Mouse (Mus musculus) layer of hippocampus, adult 18-20 months (tissue): Measurements from ENCODE around the gene Ptprd. TPM values are rescaled to one million over a fixed set of nuclear protein-coding genes. Genes with fewer than 3 reads are reported as not detected.
"Not testable (repeated sequence)": the region's sequence is repeated elsewhere in the genome, so short reads cannot be mapped to it uniquely, and the experiment has no call there.

Experiments
- DNase-seq, 2 experiments: peaks; one replicate each; pipeline ENCODE4 v3.0.0; 2022; ENCODE audit warnings: low spot score in 2 of 2
- total RNA-seq, 2 experiments: library from RNA; stranded (reverse); gene quantifications; 2 replicates each; pipeline ENCODE4 v1.2.3; 2021

The Ptprd gene
- total RNA-seq, 2 experiments from 2014 or later: 138 to 145 TPM

DNA sequence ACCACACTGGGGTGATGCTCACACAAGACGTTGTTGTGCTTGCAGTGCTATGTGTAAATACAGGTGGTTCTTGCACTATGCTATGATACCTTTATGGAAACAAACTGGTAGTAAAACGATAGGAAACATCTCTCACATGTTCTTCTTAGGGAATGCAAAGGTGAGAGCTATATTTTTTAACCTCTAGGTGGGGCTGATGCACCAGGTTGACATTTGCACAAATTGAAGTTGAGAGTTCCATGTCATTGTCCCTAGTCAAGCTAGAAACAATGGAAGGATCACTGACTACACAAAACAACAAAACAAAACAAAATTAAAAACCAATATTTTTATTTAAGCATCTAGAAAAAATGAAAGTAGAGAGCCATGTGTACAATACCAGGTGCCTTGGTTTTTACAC is 250.1 kb downstream of the Ptprd start:
- DNase-seq: peak in 1 of 2 experiments; percentile 49

DNA sequence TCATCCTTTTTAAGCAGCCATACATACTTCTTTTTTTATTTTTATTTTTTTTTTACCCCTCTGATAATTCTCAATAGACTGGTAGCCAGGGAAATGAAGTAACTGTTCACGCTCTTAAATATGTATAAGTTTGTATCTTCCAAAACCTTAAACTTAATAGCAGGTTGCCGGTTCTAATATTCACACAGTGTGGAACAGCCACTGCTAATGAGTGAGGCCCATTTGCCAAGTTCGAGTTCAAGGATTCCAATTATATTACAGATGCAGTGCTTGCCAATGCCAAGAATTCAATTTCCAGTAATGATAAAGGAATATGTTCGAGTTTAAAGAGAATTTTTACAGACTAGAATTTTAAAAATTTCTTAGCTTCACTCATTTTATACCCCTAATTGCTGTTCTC is 322.3 kb downstream of the Ptprd start:
- DNase-seq: no peak

DNA sequence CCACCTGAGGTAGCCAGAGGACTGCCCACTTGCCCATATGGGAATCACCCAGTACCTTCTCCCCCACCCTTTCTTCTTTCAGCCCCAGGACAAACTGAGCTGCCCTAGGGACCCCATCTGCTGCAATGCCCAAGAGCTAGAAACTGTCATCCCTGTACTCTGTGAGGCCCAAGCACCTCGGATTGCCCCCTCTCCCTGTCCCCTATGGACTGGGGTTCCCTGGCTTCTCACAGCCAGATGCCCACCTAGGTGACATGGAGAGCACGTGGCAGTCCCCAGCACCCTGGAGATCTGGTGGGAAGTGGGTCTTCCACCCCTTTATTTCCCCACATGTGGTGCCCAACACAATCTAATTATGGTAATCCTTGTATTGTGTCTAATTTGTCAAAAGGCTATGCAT is 331.5 kb downstream of the Ptprd start:
- no peak for DNase-seq

DNA sequence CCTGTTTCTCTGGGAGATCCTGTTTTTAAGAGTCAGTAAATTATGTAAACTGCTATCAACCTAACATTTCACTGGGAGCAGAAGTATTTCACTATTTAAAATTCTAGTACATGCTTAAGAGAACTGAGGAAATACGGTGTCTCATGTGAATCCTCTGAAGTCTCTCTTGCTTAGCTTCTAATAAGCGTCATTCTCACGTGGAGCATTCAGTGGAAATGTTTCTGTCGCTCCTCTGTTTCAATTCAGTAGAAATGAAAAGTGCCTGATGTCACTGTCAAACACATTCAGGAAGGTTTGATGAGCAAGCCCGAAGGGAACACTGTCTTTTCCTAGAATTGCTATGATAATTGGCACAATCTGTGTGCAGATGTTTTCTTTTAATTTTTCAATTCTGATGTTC is 350.5 kb downstream of the Ptprd start:
- peak in 1 of 2 experiments; percentile 12 for DNase-seq

DNA sequence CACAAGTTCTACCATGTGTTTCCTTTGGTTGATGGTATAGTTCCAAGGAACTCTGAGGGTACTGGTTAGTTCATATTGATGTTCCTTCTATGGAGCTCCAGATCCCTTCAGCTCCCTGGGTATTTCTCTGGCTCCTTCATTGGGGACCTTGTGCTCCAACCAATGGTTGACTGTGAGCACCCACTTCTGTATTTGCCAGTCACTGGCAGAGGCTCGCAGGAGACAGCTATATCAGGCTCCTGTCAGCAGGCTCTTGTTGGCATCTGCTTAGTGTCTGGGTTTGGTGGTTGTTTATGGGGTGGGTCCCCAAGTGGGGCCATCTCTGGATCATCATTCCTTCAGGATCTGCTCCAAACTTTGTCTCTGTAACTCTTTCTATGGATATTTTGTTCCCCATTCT is 414.4 kb downstream of the Ptprd start:
- not testable (repeated sequence) for DNase-seq

DNA sequence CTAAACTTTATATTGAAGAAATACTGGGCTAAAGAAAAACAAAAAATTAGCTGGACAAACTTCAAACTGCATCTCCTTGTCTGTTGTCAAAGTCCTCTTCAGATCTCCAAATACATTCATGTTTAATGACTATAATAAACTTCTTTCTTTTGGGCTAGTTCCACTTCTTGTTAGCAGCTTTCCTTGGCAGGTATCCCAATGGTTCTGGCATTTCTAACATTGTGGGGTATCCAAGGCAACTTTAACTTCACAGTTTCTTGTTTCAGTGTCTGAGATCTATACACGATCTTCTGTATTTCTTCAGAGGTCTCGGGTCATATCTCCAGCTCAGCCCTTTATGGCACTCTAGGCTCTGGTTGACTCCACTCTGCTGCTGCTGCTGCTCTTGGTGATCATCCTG is 434.5 kb downstream of the Ptprd start:
- DNase-seq: no peak

DNA sequence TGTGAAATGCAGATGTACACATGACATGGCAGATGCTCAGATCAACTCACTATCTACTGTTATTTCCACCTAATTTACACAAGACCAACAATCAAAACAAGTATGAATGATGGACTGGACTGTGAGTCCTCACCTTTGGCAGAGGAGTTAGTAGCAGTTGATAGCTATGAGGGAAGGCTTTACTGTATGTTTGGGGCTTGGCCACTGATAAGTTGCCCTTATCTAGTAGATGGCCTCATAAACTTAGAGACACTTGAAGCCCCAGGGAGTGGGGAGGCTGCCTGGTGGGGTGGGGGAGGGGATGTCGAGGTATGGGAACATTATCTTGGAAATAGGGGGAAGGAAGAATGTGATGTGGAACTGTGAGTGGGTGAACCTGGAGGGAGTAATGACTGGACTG is 448.0 kb downstream of the Ptprd start:
- no peak for DNase-seq

DNA sequence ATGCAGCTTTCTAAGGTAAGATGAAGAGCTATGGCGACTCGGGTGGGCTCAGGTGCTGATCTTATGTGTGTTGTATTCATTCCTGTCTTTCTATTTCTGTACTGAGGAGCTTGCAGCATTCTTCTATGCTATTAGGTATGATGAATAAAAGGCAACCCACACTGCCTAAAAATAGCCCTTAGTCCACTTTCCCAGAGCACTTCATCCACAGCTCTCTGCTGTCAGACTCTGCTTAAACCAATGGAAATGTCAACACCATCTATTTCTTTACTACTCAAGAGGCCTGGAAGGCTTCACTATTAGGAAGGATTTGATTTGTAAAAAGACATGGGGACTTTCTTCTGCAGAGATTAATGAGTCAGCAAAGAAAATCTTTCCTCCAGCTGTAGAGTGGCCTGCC is 468.4 kb downstream of the Ptprd start:
- no peak for DNase-seq

DNA sequence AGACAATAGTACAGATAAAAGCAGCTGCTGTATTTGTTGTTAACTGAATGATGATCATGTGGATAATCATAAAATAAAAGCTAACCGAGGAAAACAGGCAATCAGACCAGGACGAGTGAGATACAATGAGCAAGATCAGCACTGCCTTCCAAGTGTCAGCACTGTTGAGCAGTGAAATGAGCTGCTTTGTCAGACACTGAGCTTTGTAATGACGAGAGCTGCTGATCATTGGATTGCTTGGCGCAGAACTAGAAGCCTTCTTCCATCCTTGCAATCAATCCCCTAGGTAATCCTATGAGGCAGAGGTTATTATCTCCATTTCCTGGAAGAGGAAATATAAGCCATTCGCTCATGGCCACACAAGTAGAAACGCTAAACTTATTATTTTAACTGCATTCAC is 489.9 kb downstream of the Ptprd start:
- DNase-seq: no peak

DNA sequence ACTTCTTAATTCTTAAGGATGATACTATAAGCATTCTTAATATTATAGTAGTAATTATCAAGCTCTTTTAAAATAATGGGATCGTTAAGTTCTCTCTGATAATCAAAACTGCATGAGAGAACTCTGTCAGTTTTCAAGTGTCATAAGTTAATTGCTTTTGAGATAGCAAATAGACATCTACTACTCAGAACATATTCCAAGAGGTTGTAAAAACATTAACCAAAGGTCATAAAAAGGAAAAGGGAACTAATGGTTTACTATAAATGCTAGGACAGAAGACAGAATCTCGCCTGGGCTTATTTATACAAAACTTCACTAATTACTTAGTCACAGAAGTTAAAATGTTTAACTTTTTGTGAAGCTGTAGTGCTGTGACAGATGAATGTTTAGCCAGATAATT is 494.0 kb downstream of the Ptprd start:
- no peak for DNase-seq

DNA sequence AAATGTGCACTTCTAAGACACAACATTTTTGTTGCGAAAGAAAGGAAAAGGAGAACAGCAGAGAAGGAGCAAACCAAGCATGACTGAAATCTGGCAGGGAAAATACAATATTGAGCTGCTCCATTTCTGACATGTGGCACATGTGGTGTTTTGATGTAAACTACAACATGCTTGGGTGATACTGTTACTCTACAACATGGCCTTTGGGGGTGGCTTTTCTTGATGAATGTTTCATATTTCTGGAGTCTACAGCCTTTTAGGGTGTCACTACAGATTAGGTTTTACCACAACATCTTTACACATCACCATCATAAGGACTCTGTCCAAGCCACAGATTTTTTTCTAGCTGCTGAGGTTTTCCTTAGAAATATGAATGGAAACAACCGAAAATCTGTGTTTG is 501.5 kb downstream of the Ptprd start:
- peak in 1 of 2 experiments; percentile 21 for DNase-seq

DNA sequence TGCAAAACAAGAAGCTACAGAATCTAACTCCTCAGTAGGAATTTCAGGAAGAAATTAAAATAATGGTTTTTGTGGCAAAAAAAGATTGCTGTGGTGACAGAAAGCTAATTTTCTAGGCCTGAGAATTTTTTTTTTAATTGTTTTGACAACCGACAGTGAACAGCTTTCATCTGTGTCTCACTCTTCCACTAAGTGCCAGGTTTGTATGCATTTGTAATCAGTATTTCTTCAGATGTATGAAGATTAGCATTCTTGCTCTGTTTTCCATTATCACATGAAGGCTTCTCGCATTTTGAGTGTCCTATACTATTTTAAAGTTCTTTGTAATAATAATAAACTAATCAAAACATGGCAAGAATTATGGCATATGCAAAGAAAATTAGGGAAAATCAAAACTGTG is 513.5 kb downstream of the Ptprd start:
- no peak for DNase-seq

DNA sequence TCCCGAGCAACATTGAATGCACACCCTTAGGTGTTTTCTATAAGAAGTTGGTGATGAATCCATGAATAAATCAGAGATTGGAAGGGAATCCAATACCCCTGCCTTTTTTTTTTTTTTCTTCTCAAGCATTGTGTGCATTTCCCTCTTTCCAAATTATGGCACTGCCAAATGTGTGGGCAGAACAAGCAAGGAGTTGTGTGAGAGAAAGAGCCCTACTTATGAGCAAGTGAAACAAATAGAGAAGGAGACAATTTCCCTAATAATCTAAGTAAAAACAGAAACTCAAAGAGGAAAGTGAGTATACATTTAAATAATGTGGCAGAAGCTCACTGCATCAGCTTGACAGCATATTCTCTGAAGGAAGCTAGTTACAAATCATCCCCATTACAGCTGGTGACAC is 536.0 kb downstream of the Ptprd start:
- peak in 1 of 2 experiments; percentile 13 for DNase-seq

DNA sequence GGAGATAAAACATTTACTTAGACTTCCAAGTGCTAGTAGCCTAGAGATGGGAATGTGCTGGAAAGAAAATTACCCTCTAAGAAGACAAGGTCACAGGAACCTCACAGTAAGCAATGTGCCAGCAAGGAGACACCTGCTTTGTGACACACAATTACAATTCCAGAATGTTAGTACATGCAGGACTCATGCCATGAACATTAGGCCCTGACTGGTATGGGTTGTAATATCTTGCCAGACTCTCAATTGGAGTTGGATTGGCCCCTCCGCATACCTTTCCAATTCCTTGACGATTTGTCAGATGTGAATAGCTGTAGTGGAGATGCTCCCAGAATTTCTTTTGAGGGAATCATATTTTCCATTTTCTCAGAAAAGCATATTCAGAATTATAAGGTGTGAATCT is 547.0 kb downstream of the Ptprd start:
- no peak for DNase-seq

DNA sequence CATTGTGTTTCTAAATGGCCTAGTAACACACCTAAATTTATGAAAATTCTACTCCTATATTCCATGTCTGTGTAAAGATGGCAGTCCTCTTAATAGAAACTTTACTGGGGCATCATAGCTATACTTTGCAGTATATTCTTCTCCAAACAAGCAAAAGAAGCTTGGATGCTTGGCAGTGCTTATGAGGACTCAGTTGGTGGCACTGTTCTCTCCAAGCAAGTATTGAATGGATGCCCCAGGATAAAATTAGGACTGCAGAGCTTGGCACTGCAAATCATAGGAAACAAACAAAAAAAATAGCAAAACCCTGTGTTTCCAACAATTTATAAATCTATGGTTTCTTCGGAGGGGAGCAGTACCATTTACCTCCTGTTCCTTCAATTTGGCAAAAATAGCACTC is 549.5 kb downstream of the Ptprd start:
- DNase-seq: no peak

DNA sequence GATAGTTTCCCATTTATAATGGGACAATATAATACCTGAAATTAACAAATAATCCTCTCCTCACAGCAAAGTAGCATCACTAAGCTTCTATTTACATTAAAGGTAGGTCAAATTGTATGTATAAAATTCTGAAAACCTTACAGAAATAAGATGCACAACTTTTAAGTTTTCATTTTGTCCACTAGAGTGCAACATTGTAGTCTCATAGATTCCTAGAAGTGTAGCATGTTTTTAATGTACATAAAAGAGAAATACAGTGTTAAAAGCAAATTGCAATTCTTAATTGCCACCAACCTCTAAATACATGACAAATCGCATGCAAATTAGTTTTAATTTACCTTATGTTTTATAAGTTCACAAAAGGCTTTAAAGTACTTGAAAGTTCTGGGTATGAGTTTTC is 556.1 kb downstream of the Ptprd start:
- no peak for DNase-seq

DNA sequence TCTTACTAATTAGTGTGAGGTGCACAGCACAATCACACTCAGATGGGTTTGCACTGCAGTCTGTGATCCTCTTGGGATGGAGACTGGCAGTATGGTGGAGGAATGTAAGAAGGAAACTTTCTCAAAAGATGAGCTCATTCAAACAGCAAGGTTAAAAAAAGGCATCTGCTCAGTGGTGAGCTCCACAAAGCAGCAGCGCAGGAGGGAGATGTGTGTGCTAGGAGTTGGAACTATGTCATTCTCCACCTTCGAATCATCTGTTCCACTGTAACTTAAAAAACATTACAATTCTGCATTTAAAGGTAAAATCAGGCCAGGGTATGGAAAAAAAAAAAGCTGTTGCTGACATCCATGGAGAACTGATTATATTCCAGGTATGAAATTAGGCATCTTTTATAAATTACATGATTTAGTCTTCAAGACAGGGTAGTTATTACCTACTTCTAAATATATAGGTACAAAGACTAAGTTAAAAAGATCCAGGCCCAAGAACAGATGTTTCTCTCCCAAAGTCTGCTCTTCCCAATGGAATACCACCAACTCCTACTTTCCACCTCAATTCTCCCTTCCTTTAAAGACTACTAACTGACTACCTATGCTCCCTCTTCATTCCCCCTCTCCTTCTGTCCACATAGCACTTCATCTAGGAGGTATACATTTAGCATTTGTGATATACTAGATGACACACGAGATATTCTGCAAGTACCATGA is 562.0 kb downstream of the Ptprd start:
- DNase-seq: peak; percentile 34 to 53

DNA sequence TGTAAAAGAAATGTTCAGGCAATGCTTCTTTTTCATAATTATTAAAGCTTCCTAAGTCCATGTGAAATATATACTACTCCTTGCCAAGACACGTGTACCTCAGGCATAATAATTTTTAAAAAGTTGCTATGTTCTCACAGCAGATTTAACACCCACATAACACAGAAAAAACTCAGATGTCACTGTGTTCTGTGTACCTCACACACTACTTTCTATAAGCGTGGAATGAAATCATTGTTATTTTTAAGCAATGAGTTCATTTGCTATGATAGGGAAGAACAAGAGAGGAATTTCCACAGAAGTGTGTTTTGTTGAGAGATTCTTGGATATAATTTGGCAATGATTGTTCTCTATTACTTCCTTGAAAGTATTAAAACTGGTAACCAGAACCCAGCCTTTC is 562.9 kb downstream of the Ptprd start:
- DNase-seq: peak in 1 of 2 experiments; percentile 55

DNA sequence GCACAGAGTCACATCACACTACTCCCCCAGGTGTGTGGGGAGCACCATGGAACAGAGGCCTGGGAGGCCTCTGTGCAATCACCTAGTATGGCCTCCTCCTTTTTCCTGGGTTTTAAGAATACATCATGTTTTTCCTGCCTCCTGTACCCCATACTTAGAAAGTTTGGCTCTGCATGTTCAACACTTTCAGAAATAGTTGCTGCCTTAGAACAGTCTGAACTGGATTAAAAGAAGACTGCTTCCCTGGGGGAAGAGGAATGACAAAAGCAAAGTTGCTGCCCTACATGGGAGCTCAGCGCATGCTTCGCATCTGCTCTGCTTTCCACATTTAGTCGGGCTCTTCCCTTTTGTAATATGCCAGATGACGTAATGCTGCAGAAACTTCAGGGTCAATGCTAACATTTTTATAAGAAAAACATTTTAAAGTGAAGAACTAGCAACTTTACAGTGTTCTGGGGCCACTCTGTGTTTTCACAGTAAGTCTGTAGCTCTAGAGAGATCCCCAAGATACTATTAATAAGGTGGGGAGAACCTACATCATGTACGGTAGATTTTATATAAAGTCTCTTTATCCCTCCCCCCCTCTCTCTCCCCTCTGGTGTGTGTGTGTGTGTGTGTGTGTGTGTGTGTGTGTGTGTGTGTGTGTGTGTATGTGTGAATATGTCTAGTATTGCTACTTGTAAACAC is 564.2 kb downstream of the Ptprd start:
- DNase-seq: peak in 1 of 2 experiments; percentile 56

DNA sequence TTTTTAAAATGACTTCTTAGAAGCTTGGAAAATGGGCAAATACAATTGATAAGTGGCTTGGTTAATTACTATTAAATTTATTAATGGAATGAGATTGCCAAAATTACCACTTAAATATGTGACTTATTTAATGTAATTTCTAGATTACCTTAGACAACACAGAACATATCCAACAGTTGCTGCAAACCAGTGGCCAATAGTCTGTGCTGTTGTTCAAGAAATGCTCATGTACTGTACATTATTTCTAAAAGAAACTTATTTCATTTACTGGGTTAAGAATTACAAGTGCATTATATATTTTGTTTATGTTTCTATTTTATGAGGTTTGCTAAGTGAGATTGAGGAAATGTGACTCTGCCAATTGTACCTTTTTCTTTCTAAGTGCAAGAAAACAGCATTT is 567.3 kb downstream of the Ptprd start:
- DNase-seq: peak in 1 of 2 experiments; percentile 58

DNA sequence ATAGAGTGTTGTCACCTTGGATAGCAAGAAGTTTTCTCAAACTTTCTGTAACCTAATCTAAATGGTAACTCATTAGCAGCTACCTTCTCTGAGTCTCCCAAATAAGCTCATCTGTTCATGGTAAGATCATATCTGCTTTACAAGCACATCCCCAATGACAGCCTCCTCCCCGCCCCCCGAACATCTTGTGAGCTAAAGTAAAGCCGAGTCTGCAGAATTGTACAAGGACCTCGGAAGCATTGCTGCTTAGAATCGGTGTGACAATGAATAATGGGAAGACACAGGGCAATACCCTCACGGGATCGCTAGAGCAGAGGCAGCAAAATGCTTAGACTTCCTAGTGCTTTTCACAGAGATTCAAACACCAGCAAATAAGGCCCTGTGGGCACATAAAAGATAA is 571.7 kb downstream of the Ptprd start:
- peak in 1 of 2 experiments; percentile 45 for DNase-seq

DNA sequence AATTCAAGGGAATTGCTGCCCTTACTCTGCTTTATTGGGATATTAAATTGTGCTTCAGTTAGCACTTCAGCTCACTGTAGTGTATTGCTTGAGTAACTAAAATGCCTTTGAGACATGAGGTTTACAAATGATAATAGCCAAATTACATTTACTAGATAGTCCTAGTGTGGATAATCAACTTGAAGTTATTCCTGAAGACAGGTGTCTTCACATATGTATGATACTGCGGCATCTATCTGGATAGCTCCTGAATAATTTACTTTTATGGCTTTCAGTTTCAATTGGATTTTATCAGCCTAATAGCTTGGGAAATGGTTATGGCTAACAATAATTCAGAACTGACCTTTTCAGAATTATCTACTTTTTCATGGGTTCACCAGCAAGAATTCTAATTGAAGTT is 598.6 kb downstream of the Ptprd start:
- DNase-seq: no peak

DNA sequence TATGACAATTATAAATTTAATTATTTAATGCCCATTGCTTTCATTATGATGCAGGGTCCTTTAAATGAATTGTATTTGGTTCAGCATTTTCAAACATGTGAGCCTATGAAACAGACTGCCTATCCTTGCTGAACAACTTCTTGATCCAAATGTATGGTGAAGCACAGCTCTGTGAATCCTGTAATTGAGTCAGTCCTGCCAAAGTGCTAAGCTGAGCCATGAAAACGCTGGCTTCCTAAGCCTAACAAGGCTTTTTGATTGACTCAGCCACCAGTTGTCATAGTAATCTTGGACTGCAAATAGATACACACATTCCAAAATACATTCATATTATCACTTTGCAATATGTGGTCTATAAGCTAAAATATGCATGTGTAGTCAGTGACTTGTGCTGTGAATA is 625.1 kb downstream of the Ptprd start:
- peak; percentile 5 to 46 for DNase-seq
